8 mouse cellular contexts compared by ENCODE assay signal in the genomic region with DNA sequence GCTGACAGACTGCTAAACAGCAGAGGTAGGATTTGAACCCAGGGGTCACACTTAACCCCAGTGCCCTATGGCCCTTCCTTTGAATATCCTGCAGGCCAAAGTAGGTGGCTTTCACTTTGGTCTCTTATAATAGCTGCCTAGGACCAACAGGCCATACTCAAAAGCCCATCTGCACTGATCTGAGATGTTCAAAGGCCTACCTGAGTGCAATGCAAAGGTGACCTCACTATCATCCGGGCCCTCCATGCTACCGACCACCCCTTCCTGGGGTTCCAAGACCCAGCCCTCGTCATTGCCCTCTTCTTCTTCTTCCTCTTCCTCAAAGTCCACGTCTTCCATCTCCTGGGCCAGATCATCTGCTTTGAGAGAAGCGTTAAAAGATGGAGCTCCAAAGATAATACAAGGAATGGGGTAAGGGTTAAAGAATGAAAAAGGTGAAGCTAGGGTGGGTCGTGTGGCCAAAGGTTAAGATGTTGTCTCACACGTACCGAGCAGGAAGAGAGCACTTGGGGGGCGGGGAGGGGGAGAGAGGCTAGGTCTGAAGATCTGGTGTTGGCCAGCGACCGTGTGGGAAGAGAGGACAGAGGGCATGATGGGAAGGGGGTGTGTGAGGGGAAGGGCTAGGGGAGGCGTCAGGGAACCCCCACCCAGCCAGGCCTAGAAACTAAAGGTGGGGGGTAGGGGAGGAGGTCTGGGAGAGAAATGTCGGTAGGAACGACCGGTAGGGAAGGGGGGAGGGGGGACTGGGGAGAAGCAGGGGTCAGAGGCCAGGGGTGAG. TPM values are rescaled to one million over a fixed set of nuclear protein-coding genes. Genes with fewer than 3 reads are reported as not detected.
A peak's percentile ranks its signal among the peaks of the same experiment; 100 is the strongest.
DNase-seq lines count a peak whose midpoint lies in the region; ATAC-seq and TF ChIP-seq lines count a peak whose summit lies in the region.

No protein-coding gene starts in this region.

- H3K27me3 ChIP-seq in heart, embryonic 13.5 days (replicated peaks), result no peaks in the 10 kb centered on the region
- no peaks in the 10 kb centered on the region for H3K27me3 ChIP-seq in lung, embryonic 14.5 days (ENCODE audit: insufficient read depth, low read length)

- peak overlapping the region; percentile 83 for H3K4me2 ChIP-seq in heart, embryonic 13.5 days
- H3K4me2 ChIP-seq in lung, embryonic 14.5 days, result peak overlapping the region; percentile 75

- TF ChIP-seq CTCF in lung, embryonic 14.5 days (IDR thresholded peaks at IDR 0.05; ENCODE audit: low read depth), result no peak

- H3K4me1 ChIP-seq in heart, embryonic 13.5 days, result peaks cover 45% of the 10 kb centered on the region
- peaks cover 6% of the 10 kb centered on the region; the same call in 1 of the 2 replicates for H3K4me1 ChIP-seq in lung, embryonic 14.5 days (ENCODE audit: insufficient read depth)

- peak; percentile 3; the same call in 1 of the 2 replicates for ATAC-seq in heart, embryonic 13.5 days (ENCODE audit: extremely low read depth, insufficient number of reproducible peaks, low FRiP score, low TSS enrichment)
- peak; percentile 64 for ATAC-seq in lung, embryonic 14.5 days (ENCODE audit: insufficient read depth)
- no peak for ATAC-seq in erythroid progenitor cell, adult 5-6 weeks (replicated peaks; ENCODE audit: low FRiP score, poor library complexity, severe bottlenecking)

- DNase-seq in A20 (ENCODE audit: low read depth, low spot score) (peak; percentile 78), MN1 (ENCODE audit: low spot score) (peak; percentile 73)
- peak; percentile 69 for DNase-seq in embryo, embryonic 10.5 days (ENCODE audit: low spot score)
- peak; percentile 84 for DNase-seq in kidney, postnatal 10 days
- peak; percentile 67 for DNase-seq in lung, embryonic 14.5 days
- peak; percentile 63 for DNase-seq in retina, embryonic 14.5 days (ENCODE audit: low spot score)

- H3K9ac ChIP-seq in heart, embryonic 13.5 days, result peak overlapping the region; percentile 92
- peak overlapping the region; percentile 70 for H3K9ac ChIP-seq in lung, embryonic 14.5 days

- H3K4me3 ChIP-seq in heart, embryonic 13.5 days, result peak overlapping the region; percentile 84
- peak overlapping the region; percentile 67 for H3K4me3 ChIP-seq in lung, embryonic 14.5 days (ENCODE audit: low read depth, low read length)

- WGBS in heart, embryonic 13.5 days, result 11% methylated on average over 15 of the region's 15 CpGs
- WGBS in lung, embryonic 14.5 days, result 13% methylated on average over 15 of the region's 15 CpGs

- peak overlapping the region; percentile 85 for H3K27ac ChIP-seq in heart, embryonic 13.5 days (replicated peaks)
- H3K27ac ChIP-seq in lung, embryonic 14.5 days (ENCODE audit: low read depth), result 0 out of 2 replicates have a peak overlapping the region, but pooled peaks have one; percentile 58

- no peaks in the 10 kb centered on the region for H3K9me3 ChIP-seq in heart, embryonic 13.5 days
- H3K9me3 ChIP-seq in lung, embryonic 14.5 days (ENCODE audit: low read depth, low read length), result no peaks in the 10 kb centered on the region

- H3K36me3 ChIP-seq in heart, embryonic 13.5 days, result peaks cover 66% of the 10 kb centered on the region
- H3K36me3 ChIP-seq in lung, embryonic 14.5 days (ENCODE audit: insufficient read depth), result peaks cover 61% of the 10 kb centered on the region

RNA-seq across cellular contexts. Expression of a gene that starts 0.7 kb away (rescaled TPM):
- polyA plus RNA-seq in heart, embryonic 13.5 days (2015; fragmentation: Nextera tagmentation; extraction: Ambion mirVana), result 164 and 188 TPM in 2 replicates
- polyA plus RNA-seq in lung, embryonic 14.5 days (2014; fragmentation: Nextera tagmentation; extraction: Ambion mirVana), result 233 and 236 TPM in 2 replicates
- total RNA-seq in erythroid progenitor cell, adult 5-6 weeks (2015; ENCODE audit: low replicate concordance), result 12.6 and 14.3 TPM in 2 replicates
- total RNA-seq in erythroid progenitor cell, adult 5-6 weeks (2017; ENCODE audit: low replicate concordance), result 17.1 and 26.6 TPM in 2 replicates

RNA-seq across cellular contexts. Expression of a gene that starts 0.9 kb away (rescaled TPM):
- polyA plus RNA-seq in heart, embryonic 13.5 days (2015; fragmentation: Nextera tagmentation; extraction: Ambion mirVana), result 227 and 252 TPM in 2 replicates
- polyA plus RNA-seq in lung, embryonic 14.5 days (2014; fragmentation: Nextera tagmentation; extraction: Ambion mirVana), result 103 and 104 TPM in 2 replicates
- 6.5 and 12.2 TPM in 2 replicates for total RNA-seq in erythroid progenitor cell, adult 5-6 weeks (2015; ENCODE audit: low replicate concordance)
- total RNA-seq in erythroid progenitor cell, adult 5-6 weeks (2017; ENCODE audit: low replicate concordance), result 0.76 and 1.8 TPM in 2 replicates

RNA-seq across cellular contexts. Expression of a gene that starts 5.5 kb away (rescaled TPM):
- polyA plus RNA-seq in heart, embryonic 13.5 days (2015; fragmentation: Nextera tagmentation; extraction: Ambion mirVana), result 0.36 and 0.64 TPM in 2 replicates
- polyA plus RNA-seq in lung, embryonic 14.5 days (2014; fragmentation: Nextera tagmentation; extraction: Ambion mirVana), result 0.18 and 0.57 TPM in 2 replicates
- not detected in 2 replicates for total RNA-seq in erythroid progenitor cell, adult 5-6 weeks (2015; ENCODE audit: low replicate concordance)
- not detected in 2 replicates for total RNA-seq in erythroid progenitor cell, adult 5-6 weeks (2017; ENCODE audit: low replicate concordance)

RNA-seq across cellular contexts. Expression of a gene that starts 21.5 kb away (rescaled TPM):
- polyA plus RNA-seq in heart, embryonic 13.5 days (2015; fragmentation: Nextera tagmentation; extraction: Ambion mirVana), result 42.0 and 42.7 TPM in 2 replicates
- 25.5 and 29.8 TPM in 2 replicates for polyA plus RNA-seq in lung, embryonic 14.5 days (2014; fragmentation: Nextera tagmentation; extraction: Ambion mirVana)
- not detected in 2 replicates for total RNA-seq in erythroid progenitor cell, adult 5-6 weeks (2015; ENCODE audit: low replicate concordance)
- total RNA-seq in erythroid progenitor cell, adult 5-6 weeks (2017; ENCODE audit: low replicate concordance), result 0.45 and 0.90 TPM in 2 replicates

RNA-seq across cellular contexts. Expression of a gene that starts 48.0 kb away (rescaled TPM):
- polyA plus RNA-seq in heart, embryonic 13.5 days (2015; fragmentation: Nextera tagmentation; extraction: Ambion mirVana), result 400 and 438 TPM in 2 replicates
- polyA plus RNA-seq in lung, embryonic 14.5 days (2014; fragmentation: Nextera tagmentation; extraction: Ambion mirVana), result 365 and 370 TPM in 2 replicates
- total RNA-seq in erythroid progenitor cell, adult 5-6 weeks (2015; ENCODE audit: low replicate concordance), result 228 and 243 TPM in 2 replicates
- 69.4 and 89.7 TPM in 2 replicates for total RNA-seq in erythroid progenitor cell, adult 5-6 weeks (2017; ENCODE audit: low replicate concordance)
